Mouse (Mus musculus): ENCODE data around the gene Ccdc142.

DNA sequence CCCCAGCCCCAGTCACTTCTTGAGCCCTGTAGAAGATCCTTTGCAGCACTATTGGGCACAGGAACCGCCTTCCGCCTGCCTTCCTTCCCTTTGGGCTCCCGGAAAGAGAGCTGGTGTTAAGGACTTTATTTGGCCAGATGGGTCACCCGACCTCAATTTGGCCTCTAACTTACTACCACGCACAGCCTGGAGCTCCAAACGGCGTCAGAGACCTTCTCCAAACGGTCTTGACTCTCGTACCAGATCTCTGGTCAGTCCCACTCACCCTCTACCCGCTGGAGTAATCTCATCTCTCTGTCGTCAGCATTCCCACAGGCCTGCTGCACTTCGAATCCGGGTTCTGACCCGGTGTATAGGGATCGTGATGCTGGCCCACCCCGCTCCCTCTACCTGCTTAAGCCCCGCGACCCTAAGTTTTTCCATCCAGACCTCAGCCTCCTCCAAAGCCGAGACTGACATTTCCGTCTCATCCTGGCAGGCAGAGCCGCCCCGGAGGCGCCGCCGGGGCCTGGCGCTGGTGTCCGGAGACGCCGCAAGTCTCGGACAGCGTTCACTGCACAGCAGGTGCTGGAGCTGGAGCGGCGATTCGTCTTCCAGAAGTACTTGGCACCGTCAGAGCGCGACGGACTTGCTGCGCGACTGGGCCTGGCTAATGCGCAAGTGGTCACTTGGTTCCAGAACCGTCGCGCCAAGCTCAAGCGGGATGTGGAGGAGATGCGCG, 14.0 kb upstream of the Ccdc142 start:
- TF ChIP-seq POLR2A (IDR thresholded peaks at IDR 0.05; ENCODE audit: low read depth, low read length) (no peak), CTCF (IDR thresholded peaks at IDR 0.05; ENCODE audit: extremely low read depth, insufficient read length, insufficient replicate concordance, low read depth, low read length) (no peak)

Data from small intestine, adult 2 months (tissue).